Mouse (Mus musculus) kidney, postnatal 4 days (tissue): Measurements from ENCODE around the gene Wdr25.
A peak's percentile ranks its signal among the peaks of the same experiment; 100 is the strongest.

Experiments
- DNase-seq, 2 experiments: peaks; one replicate each; pipeline ENCODE4 v3.0.0; 2021; ENCODE audit warnings: mixed read lengths in 2 of 2

Wdr25 gene

GRCm38 (mm10) chr12:108896006-108896405 lies 2.6 kb downstream of the Wdr25 start:
- DNase-seq = peak; percentile 44 to 59

GRCm38 (mm10) chr12:108901346-108901745 lies 7.9 kb downstream of the Wdr25 start:
- peak; percentile 34 to 61 for DNase-seq

- peak; percentile 68 to 76 for DNase-seq
Measured at GRCm38 (mm10) chr12:108902940-108903339, 9.5 kb downstream of the Wdr25 start.

- peak; percentile 77 to 82 for DNase-seq
Measured at GRCm38 (mm10) chr12:108903600-108904275, 10.3 kb downstream of the Wdr25 start.

- no peak for DNase-seq
Measured at GRCm38 (mm10) chr12:108904276-108904653, 10.8 kb downstream of the Wdr25 start.

- peak in 1 of 2 experiments; percentile 48 for DNase-seq
Measured at GRCm38 (mm10) chr12:108905620-108906302, 12.3 kb downstream of the Wdr25 start.

GRCm38 (mm10) chr12:108906398-108906797 lies 13.0 kb downstream of the Wdr25 start:
- DNase-seq = peak in 1 of 2 experiments; percentile 45

- peak in 1 of 2 experiments; percentile 46 for DNase-seq
Measured at GRCm38 (mm10) chr12:108909846-108910433, 16.5 kb downstream of the Wdr25 start.

GRCm38 (mm10) chr12:108912442-108912841 lies 19.0 kb downstream of the Wdr25 start:
- DNase-seq = no peak

GRCm38 (mm10) chr12:108914198-108914597 lies 20.8 kb downstream of the Wdr25 start:
- no peak for DNase-seq

- DNase-seq = peak; percentile 35 to 56
Measured at GRCm38 (mm10) chr12:108914709-108915340, 21.4 kb downstream of the Wdr25 start.

GRCm38 (mm10) chr12:108915893-108916292 lies 22.5 kb downstream of the Wdr25 start:
- peak; percentile 55 to 69 for DNase-seq

GRCm38 (mm10) chr12:108916447-108917042 lies 23.1 kb downstream of the Wdr25 start:
- DNase-seq = no peak

GRCm38 (mm10) chr12:108917509-108917908 lies 24.1 kb downstream of the Wdr25 start:
- DNase-seq = no peak

GRCm38 (mm10) chr12:108918753-108919152 lies 25.3 kb downstream of the Wdr25 start:
- DNase-seq = no peak

GRCm38 (mm10) chr12:108926606-108927111 lies 33.2 kb downstream of the Wdr25 start:
- DNase-seq = no peak

GRCm38 (mm10) chr12:108928249-108928648 lies 34.8 kb downstream of the Wdr25 start:
- DNase-seq = no peak

- no peak for DNase-seq
Measured at GRCm38 (mm10) chr12:108929475-108929874, 36.0 kb downstream of the Wdr25 start.

- no peak for DNase-seq
Measured at GRCm38 (mm10) chr12:108931341-108932053, 38.1 kb downstream of the Wdr25 start.

- DNase-seq = no peak
Measured at GRCm38 (mm10) chr12:108932113-108932512, 38.7 kb downstream of the Wdr25 start.

- no peak for DNase-seq
Measured at GRCm38 (mm10) chr12:108934231-108934630, 40.8 kb downstream of the Wdr25 start.

- no peak for DNase-seq
Measured at GRCm38 (mm10) chr12:108936834-108937233, 43.4 kb downstream of the Wdr25 start.
